Mouse (Mus musculus) heart, embryonic 12.5 days (tissue): ENCODE measurements around the gene Padi2. TPM values are rescaled to one million over a fixed set of nuclear protein-coding genes. Genes with fewer than 3 reads are reported as not detected.

Experiments used
- ATAC-seq: fragments of 200-750 bp; cut with Nextera tagmentation; 2 replicates; pipeline ENCODE4 v1.8.0; 2017; ENCODE audit warnings: moderate TSS enrichment, moderate library complexity; ENCODE audit not compliant: insufficient number of reproducible peaks, low FRiP score
- H3K27ac ChIP-seq: fragments of 300-500 bp; sonication (generic); 2 replicates; pipeline ENCODE4 v1.5.1; 2016; ENCODE audit warnings: mild to moderate bottlenecking, moderate library complexity; ENCODE audit not compliant: poor library complexity, severe bottlenecking
- H3K27me3 ChIP-seq: fragments of 300-500 bp; sonication (generic); replicated peaks from 2 replicates; pipeline ENCODE4 v1.6.1; 2016; ENCODE audit warnings: mild to moderate bottlenecking, moderate library complexity
- H3K36me3 ChIP-seq: fragments of 300-500 bp; sonication (generic); 2 replicates; pipeline ENCODE4 v1.6.1; 2016; ENCODE audit warnings: mild to moderate bottlenecking, moderate library complexity
- H3K4me1 ChIP-seq: fragments of 300-500 bp; sonication (generic); replicated peaks from 2 replicates; pipeline ENCODE4 v1.6.1; 2016; ENCODE audit warnings: mild to moderate bottlenecking
- H3K4me2 ChIP-seq: fragments of 300-500 bp; sonication (generic); 2 replicates; pipeline ENCODE4 v1.6.1; 2016; ENCODE audit warnings: mild to moderate bottlenecking, moderate library complexity
- H3K4me3 ChIP-seq: fragments of 300-500 bp; sonication (generic); 2 replicates; pipeline ENCODE4 v1.5.1; 2016; ENCODE audit warnings: mild to moderate bottlenecking
- H3K9ac ChIP-seq: fragments of 300-500 bp; sonication (generic); 2 replicates; pipeline ENCODE4 v1.6.1; 2016; ENCODE audit warnings: mild to moderate bottlenecking, moderate library complexity
- H3K9me3 ChIP-seq: fragments of 300-500 bp; sonication (generic); replicated peaks from 2 replicates; pipeline ENCODE4 v1.6.1; 2016; ENCODE audit warnings: mild to moderate bottlenecking, moderate library complexity
- WGBS: fragments of 180-500 bp; shearing (Covaris S2); methylation state at CpG from one replicate; pipeline ENCODE4 v1.1.7; 2016; 5-methylcytosine and 5-hydroxymethylcytosine counted together
- polyA plus RNA-seq: library from polyadenylated mRNA; unstranded; fragments of >200 nt; fragmentation: Nextera tagmentation; extraction: Ambion mirVana; gene quantifications from 2 replicates; pipeline ENCODE4 v1.2.1, GENCODE M21; 2016

Gene Padi2
- polyA plus RNA-seq, 1 experiment from 2014 or later, result 3.3 TPM

DNA sequence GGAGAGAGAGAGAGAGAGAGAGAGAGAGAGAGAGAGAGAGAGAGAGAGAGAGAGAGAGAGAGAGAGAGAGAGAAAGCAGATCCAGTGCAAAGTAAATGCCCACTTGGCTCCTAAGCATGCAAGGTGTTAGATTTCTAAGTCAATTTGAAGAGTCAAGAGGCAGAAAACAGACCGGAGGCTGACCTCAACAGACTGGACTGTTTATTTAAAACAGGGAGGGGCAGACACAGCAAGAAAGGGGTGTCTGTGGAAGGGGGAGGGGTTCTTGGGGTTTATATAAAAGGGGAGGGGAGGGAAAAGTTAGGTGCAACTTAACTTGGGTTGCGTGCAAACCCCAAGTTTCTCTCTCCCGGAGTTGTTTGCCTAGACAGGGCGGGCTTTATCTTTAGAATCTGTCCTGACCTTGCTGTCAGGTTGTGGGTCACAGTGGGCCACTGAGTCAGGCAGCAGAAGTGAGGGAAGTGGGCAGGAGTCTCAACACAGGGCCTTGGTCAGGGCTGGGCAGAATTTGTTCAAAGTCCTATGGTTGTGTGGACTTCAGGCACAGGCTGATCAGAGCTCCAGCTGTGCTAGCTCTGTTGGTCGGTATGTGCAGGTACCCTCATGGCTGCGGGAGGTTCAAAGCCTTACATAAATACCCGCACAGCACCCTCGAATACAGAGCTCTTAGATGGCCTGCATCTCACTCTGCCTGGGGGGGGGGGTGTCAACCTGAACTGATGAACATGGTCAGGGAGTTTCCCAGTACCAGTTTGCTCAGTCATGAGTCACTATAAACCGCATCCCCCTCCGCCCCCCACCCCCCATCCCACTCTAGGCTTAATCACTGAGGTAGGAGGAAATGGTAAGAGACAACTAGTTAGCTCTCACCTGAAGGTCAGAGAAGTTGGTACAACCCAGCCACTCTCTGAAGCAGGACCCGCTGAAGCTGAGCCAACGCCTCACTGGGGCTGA lies 41.6 kb downstream of the Padi2 start:
- no peak overlapping the region for H3K27ac ChIP-seq
- no peaks in the 10 kb centered on the region for H3K27me3 ChIP-seq
- 79% methylated on average over 12 of the region's 12 CpGs for WGBS
- ATAC-seq, result no peak
- no peak overlapping the region for H3K4me3 ChIP-seq
- H3K36me3 ChIP-seq, result no peaks in the 10 kb centered on the region
- peaks cover 9% of the 10 kb centered on the region for H3K9me3 ChIP-seq
- H3K4me1 ChIP-seq, result peaks cover 13% of the 10 kb centered on the region
- H3K9ac ChIP-seq, result no peak overlapping the region
- H3K4me2 ChIP-seq, result no peak overlapping the region

DNA sequence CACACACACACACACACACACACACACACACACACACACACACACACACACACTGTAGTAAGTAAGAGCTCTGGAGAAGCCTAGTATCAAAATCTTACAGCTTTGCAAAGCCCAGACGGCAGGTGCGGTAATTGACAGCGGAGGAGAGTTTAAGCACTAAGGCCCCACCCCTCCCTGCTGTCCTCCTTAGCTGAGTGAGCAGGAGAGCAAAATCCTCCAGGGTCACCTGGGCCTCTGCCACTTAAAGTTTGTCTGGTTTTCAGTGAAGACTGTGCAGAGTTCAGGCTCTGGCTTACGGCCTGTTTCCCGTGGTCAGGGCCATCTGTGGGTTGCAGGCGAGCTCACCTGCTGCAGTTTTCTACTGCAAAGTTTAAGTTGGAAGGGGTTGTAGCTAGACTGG lies 42.3 kb downstream of the Padi2 start:
- H3K27me3 ChIP-seq, result no peaks in the 10 kb centered on the region
- 80% methylated on average over 6 of the region's 6 CpGs for WGBS
- no peak for ATAC-seq
- no peaks in the 10 kb centered on the region for H3K36me3 ChIP-seq
- no peak overlapping the region for H3K4me2 ChIP-seq
- H3K4me1 ChIP-seq, result peaks cover 13% of the 10 kb centered on the region
- no peak overlapping the region for H3K27ac ChIP-seq
- peaks cover 9% of the 10 kb centered on the region for H3K9me3 ChIP-seq
- H3K9ac ChIP-seq, result no peak overlapping the region
- H3K4me3 ChIP-seq, result no peak overlapping the region

DNA sequence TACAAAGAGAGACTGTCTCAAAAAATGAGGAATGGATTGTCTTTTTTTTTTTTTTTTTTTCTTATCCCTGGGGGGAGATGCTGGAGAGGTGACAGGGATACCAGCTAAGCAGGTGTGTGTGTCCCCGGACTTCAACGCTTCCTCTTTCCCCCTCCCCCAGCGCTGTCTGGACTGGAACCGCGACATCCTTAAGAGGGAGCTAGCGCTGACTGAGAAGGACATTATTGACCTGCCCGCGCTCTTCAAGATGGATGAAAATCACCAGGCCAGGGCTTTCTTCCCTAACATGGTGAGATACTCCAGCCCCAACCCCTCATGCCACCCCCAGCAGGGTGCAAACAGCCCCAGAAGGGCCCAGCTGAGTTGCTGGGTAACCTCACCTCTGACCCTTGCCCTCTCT lies 42.9 kb downstream of the Padi2 start:
- Histone ChIP-seq H3K27ac (no peak overlapping the region), H3K4me1 (peaks cover 13% of the 10 kb centered on the region), H3K36me3 (no peaks in the 10 kb centered on the region), H3K9ac (no peak overlapping the region), H3K4me2 (no peak overlapping the region), H3K27me3 (no peaks in the 10 kb centered on the region), H3K9me3 (peaks cover 5% of the 10 kb centered on the region; the same call in 1 of the 2 replicates), H3K4me3 (no peak overlapping the region)
- ATAC-seq, result no peak
- 78% methylated on average over 8 of the region's 8 CpGs for WGBS

DNA sequence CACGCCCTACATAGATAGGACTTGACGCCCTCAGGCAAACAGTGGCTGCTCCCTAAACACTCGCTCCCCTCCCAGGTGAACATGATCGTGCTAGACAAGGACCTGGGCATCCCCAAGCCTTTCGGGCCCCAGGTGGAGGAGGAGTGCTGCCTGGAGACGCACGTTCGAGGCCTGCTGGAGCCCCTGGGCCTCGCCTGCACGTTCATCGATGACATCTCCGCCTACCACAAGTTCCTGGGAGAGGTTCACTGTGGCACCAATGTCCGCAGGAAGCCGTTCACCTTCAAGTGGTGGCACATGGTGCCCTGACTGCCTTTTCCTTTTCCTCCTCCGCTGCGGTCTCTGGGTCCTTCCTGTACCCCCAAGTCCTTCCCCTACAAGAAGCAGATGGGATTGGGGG lies 43.5 kb downstream of the Padi2 start:
- no peak overlapping the region for H3K27ac ChIP-seq
- WGBS, result 82% methylated on average over 16 of the region's 16 CpGs
- no peak overlapping the region for H3K9ac ChIP-seq
- H3K9me3 ChIP-seq, result no peaks in the 10 kb centered on the region
- no peak overlapping the region for H3K4me2 ChIP-seq
- peaks cover 13% of the 10 kb centered on the region for H3K4me1 ChIP-seq
- no peaks in the 10 kb centered on the region for H3K36me3 ChIP-seq
- ATAC-seq, result no peak
- H3K4me3 ChIP-seq, result no peak overlapping the region
- H3K27me3 ChIP-seq, result no peaks in the 10 kb centered on the region

DNA sequence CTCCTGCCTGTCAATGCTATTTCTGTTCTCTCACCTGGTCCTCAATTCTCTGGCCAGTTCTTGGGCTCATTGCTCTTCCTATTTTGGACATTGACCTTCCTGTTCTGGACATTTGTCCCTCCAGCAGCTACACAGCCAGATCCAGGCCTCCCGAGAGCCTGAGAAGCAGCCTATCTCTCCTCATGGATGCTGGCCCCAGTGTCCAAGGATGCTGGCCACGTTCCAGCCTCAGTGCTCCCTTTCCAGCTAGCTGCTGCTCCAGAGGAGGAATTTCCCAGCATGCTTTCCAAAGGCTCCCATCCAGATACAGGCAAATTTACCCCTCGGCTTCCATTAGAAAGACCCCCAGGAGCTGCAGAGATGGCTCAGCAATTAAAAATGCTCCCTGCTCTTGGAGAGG lies 44.4 kb downstream of the Padi2 start:
- no peak for ATAC-seq
- H3K4me3 ChIP-seq, result no peak overlapping the region
- H3K27me3 ChIP-seq, result no peaks in the 10 kb centered on the region
- peaks cover 13% of the 10 kb centered on the region for H3K4me1 ChIP-seq
- no peaks in the 10 kb centered on the region for H3K36me3 ChIP-seq
- no peak overlapping the region for H3K9ac ChIP-seq
- no peak overlapping the region for H3K4me2 ChIP-seq
- no peak overlapping the region for H3K27ac ChIP-seq
- no peaks in the 10 kb centered on the region for H3K9me3 ChIP-seq
- 55% methylated on average over 3 of the region's 3 CpGs for WGBS

DNA sequence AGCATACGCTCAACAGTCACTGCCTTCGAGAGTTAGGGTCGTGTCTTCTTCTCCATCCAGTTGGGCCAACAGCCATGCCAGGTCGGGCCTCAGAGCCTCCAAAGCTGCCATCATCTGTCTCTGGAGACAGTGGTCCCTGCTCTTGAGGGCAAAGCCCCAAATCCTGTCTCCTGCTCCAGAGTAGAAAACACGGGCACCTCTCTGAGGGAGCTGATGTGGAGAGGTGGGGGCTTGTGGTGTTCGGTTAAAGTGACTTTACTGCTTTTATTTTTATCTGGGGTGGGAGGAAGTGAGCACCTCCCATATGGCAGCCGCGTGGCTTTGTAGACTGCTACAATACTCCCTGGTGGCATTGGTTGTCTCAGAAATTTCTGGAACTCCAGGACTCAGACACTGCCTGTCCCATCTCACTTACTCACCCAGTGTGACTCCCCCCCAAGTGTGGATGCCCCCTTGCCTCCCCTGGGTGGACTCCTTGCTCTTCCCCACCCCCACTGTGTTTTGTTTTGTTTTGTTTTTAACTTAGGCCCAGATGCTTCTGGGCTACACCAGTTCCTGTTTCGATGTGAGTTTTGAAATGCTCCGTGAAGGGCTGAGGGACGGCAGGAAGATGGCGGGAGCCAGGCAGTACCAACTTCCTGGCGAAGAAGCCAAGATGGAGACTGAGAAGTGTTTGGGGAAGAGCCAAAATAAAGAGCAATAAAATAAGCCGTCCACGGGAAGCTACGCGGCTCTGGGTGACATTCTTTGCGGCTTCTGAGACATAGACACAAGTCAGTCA lies 45.9 kb downstream of the Padi2 start:
- Histone ChIP-seq H3K4me3 (no peak overlapping the region), H3K27me3 (no peaks in the 10 kb centered on the region), H3K9me3 (no peaks in the 10 kb centered on the region), H3K4me1 (peaks cover 6% of the 10 kb centered on the region), H3K27ac (no peak overlapping the region), H3K4me2 (no peak overlapping the region), H3K36me3 (no peaks in the 10 kb centered on the region), H3K9ac (no peak overlapping the region)
- WGBS, result 80% methylated on average over 18 of the region's 18 CpGs
- ATAC-seq, result no peak

DNA sequence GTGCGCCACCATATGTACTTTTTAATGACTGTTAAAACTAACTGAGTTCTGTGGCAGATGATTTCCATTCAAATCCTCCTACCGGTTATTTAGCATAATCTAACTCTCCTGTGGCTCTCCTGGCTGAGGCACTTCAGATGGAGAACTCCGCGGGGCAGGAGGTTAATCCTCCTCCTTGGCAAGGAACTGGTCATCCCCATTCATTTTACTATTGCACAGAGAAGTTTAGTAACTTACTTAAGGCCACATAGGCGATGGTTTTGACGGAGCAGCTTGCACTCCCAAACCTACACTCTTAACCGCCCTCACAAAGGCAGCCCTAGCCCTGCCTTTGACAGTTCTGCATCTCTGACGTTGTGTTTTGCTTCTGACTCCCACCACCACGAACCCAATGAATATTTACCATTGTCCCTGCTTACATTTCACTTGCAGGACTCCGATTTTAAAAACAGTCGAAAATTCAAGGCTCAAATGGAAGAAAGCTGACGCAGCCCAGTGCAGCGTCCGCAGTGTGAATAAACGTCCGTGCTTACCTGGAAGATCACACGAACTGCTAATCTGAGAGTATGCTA lies 51.1 kb downstream of the Padi2 start:
- Histone ChIP-seq H3K4me1 (peaks cover 21% of the 10 kb centered on the region), H3K36me3 (no peaks in the 10 kb centered on the region), H3K4me2 (peak overlapping the region; percentile 67), H3K9me3 (no peaks in the 10 kb centered on the region), H3K27ac (no peak overlapping the region), H3K27me3 (no peaks in the 10 kb centered on the region), H3K9ac (peak overlapping the region; percentile 45), H3K4me3 (peak overlapping the region; percentile 42)
- ATAC-seq, result no peak
- WGBS, result 10% methylated on average over 17 of the region's 17 CpGs

DNA sequence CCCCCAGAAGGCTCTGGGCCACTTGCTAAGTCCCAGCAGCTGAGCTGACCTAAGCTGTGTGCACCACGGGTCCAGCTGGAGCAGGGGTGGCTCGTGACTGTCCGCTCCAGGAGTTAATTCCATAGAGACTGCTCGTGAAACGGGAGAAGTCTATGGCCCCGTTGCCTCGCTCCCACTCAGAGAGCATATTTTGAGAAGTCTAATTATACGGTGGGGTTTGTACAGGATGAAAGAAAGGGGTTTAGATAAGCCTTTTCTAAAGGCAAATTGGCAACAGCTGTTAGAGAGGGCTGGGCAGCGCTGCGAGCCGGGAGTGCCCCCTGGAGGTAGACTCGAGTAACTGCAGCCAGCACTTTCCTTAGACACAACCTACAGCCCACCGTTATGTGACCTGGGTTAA lies 51.6 kb downstream of the Padi2 start:
- 0 out of 2 replicates have a peak, but pooled peaks have one; percentile 34 for ATAC-seq

DNA sequence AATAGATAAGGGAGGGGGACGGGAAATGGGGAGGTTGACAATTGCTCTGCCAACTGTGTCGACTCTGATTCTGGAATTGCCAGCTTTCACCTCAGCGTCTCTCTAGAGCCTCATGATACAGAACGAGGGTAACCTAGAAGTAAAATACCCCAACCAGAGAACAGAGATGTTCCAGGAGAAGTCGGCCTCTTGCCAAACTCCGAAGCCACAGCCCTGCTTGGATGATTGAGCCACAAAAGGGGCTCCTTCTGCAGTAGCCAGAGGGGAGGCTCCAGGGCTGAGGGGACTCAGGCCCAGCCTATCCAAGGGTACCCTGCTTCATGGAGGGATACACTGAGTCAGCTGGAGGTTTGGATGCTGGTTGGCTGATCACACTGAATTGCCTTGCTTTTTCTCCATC lies 52.2 kb downstream of the Padi2 start:
- ATAC-seq, result no peak
- Histone ChIP-seq H3K36me3 (no peaks in the 10 kb centered on the region), H3K27ac (no peak overlapping the region), H3K27me3 (no peaks in the 10 kb centered on the region), H3K4me1 (peaks cover 32% of the 10 kb centered on the region), H3K4me3 (no peak overlapping the region), H3K9me3 (no peaks in the 10 kb centered on the region), H3K4me2 (no peak overlapping the region), H3K9ac (no peak overlapping the region)
- 45% methylated on average over 6 of the region's 6 CpGs for WGBS

More for the DNA sequence above, 51.6 kb downstream of the Padi2 start:
- H3K4me1 ChIP-seq, result peaks cover 26% of the 10 kb centered on the region
- 1% methylated on average over 13 of the region's 13 CpGs for WGBS
- H3K27ac ChIP-seq, result no peak overlapping the region
- H3K9ac ChIP-seq, result peak overlapping the region; percentile 45
- no peaks in the 10 kb centered on the region for H3K27me3 ChIP-seq
- H3K4me3 ChIP-seq, result peak overlapping the region; percentile 42
- peak overlapping the region; percentile 67 for H3K4me2 ChIP-seq
- no peaks in the 10 kb centered on the region for H3K9me3 ChIP-seq
- no peaks in the 10 kb centered on the region for H3K36me3 ChIP-seq

DNA sequence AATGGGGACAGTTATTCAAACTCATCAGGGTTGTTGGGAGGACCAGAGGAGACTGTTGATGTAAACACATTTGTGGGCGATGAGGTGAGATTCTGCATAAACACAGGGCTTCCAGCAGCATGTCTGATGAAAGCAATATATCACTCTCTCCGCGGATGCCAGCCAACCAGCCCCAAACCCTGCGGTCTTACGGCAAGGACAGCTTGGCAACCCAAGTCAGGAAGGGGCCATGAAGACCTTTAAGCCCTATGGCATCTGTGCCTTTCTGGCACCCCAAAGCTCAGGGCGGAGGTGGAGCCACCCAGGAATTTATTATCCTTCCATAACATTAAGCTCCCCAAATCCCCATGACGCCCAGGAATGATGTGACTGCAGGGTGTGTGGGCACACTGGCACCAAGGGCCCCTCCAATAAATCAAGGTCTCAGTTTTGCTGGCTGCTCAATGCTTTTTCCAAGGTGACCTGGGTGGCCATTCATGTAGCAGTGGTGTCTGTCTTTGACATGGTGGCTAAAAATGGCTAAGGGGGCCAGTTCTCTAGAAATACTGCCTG lies 53.1 kb downstream of the Padi2 start:
- H3K4me2 ChIP-seq, result no peak overlapping the region
- no peak overlapping the region for H3K27ac ChIP-seq
- WGBS, result 86% methylated on average over 7 of the region's 7 CpGs
- no peaks in the 10 kb centered on the region for H3K36me3 ChIP-seq
- H3K9ac ChIP-seq, result no peak overlapping the region
- H3K9me3 ChIP-seq, result no peaks in the 10 kb centered on the region
- H3K27me3 ChIP-seq, result no peaks in the 10 kb centered on the region
- no peak for ATAC-seq
- peaks cover 34% of the 10 kb centered on the region for H3K4me1 ChIP-seq
- no peak overlapping the region for H3K4me3 ChIP-seq
